Mouse (Mus musculus): ENCODE results near the gene Cited2.

DNA sequence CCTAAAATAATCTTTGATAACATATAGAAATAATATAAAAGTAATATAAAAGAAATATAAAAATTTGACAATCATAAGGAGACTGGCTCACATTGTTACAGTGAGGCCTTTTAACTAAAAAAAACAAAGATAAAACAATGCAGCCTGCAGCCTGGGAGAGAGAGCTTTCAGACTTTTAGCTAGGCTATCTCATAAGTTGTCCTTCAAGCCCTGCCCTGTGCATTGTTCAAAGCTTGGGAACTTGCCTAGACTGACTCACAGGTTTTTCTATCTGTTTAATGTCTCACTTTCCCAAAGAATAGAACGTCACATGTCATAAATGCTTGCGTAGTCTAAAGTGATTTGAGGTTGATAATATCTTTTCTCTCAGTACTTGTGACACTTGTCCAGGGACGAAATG, 36.8 kb downstream of the Cited2 start:
- no peak for TF ChIP-seq CTCF (IDR thresholded peaks at IDR 0.05; ENCODE audit: control insufficient read depth, insufficient read depth, low read length)
- TF ChIP-seq POLR2A (IDR thresholded peaks at IDR 0.05; ENCODE audit: borderline replicate concordance, control insufficient read depth, low read depth, low read length), result no peak
